Mouse (Mus musculus): ENCODE measurements around the gene Pfn1.

GRCm38 (mm10) chr11:70674014-70674413 lies 19.6 kb upstream of the Pfn1 start:
- no peak for TF ChIP-seq CTCF (IDR thresholded peaks at IDR 0.05; ENCODE audit: borderline replicate concordance, insufficient read depth, low read length)
- TF ChIP-seq POLR2A (IDR thresholded peaks at IDR 0.05; ENCODE audit: low read depth, low read length), result no peak
